ENCODE assay signal across 23 mouse cellular contexts in the genomic region with DNA sequence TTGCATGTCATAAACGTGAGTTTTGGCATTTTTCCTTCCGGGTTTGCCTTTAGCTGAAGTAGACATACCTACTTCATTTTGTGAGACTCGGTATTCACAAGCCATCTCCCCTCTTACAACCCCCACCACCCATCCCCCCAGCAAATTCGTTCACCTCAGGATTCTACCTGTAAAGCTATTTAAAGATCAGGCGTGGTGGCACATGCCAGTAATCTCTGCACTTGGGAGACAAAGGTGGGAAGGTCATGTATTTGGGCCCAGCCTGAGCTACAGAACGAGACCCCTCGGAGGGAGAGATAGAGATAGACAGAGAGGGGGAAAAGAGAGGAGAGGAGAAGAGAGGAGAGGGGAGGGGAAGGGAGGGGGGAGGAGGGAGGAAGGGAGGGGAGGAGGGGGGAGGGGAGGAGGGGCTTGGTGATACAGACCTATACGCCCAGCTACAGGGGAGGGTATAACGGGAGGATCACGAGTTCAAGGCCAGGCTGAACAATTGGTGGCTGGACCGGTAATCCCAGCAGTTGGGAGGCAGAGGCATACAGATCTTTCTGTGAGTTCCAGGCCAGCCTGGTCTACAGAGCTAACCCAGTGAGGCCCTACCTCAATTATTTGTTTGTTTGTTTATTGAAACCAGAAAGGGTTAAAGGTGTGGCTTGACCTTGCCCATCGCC.
DNase-seq lines count a peak whose midpoint lies in the region; ATAC-seq and TF ChIP-seq lines count a peak whose summit lies in the region.
"Had no signal": no experiment of that assay in that cellular context is flagged by ENCODE, and none has a peak within 500 bp of the region (broad histone marks: within the 10 kb centered on the region; RNA-seq: fewer than 3 reads in every experiment).

No protein-coding gene starts in this region.

- peak overlapping the region; percentile 42; the same call in 1 of the 2 replicates for H3K9ac ChIP-seq in ES-Bruce4 (ENCODE audit: low read depth, poor library complexity, severe bottlenecking)
- peak overlapping the region; percentile 56; the same call in 1 of the 2 replicates for H3K9ac ChIP-seq in ES-E14 (ENCODE audit: insufficient read depth, low read depth, low read length, poor library complexity, severe bottlenecking)
- no peak overlapping the region for H3K9ac ChIP-seq in forebrain, embryonic 15.5 days (replicated peaks)
- H3K9ac ChIP-seq: embryonic facial prominence, embryonic 13.5 days; embryonic facial prominence, embryonic 15.5 days; forebrain, embryonic 12.5 days; forebrain, postnatal 0 days had no signal

- no peak overlapping the region for H3K4me2 ChIP-seq in forebrain, embryonic 15.5 days (replicated peaks)
- H3K4me2 ChIP-seq: embryonic facial prominence, embryonic 13.5 days; embryonic facial prominence, embryonic 15.5 days; forebrain, embryonic 12.5 days had no signal

- H3K4me1 ChIP-seq in E14TG2a.4 (replicated peaks; ENCODE audit: low read depth, low read length) (peaks cover 89% of the 10 kb centered on the region), ES-Bruce4 (ENCODE audit: control insufficient read depth, insufficient read depth, low read length) (peaks cover 4% of the 10 kb centered on the region), ES-E14 (ENCODE audit: control insufficient read depth in 2 of 2, insufficient read depth in 2 of 2, low read length in 2 of 2, poor library complexity in 1 of 2) (peaks cover 20 to 31% of the 10 kb centered on the region in 2 experiments)
- H3K4me1 ChIP-seq in forebrain, embryonic 15.5 days, result no peaks in the 10 kb centered on the region
- H3K4me1 ChIP-seq in heart, embryonic 10.5 days, result peaks cover 26% of the 10 kb centered on the region
- H3K4me1 ChIP-seq: forebrain, embryonic 12.5 days had no signal

- in situ Hi-C loops in ES-E14 (cut with MboI; ENCODE audit: low sequenced_read_pairs in 2 of 2, unreplicated experiment in 2 of 2), result no loop called here

- H3K27ac ChIP-seq in ES-Bruce4 (ENCODE audit: insufficient read depth, low read length), result peak overlapping the region; percentile 80
- peak overlapping the region; percentile 90 for H3K27ac ChIP-seq in ES-E14 (ENCODE audit: insufficient read depth, low read depth, low read length, poor library complexity, severe bottlenecking)
- H3K27ac ChIP-seq in forebrain, embryonic 15.5 days (replicated peaks), result no peak overlapping the region
- H3K27ac ChIP-seq in heart, embryonic 10.5 days, result no peak overlapping the region
- H3K27ac ChIP-seq: embryonic facial prominence, embryonic 13.5 days; embryonic facial prominence, embryonic 15.5 days; forebrain, embryonic 10.5 days; forebrain, embryonic 12.5 days had no signal

- no peak for DNase-seq in ES-E14 (ENCODE audit: low read depth, low spot score)
- DNase-seq in ZHBTc4 (ENCODE audit: low read depth, low spot score), result peak; percentile 77
- DNase-seq in heart, embryonic 10.5 days (ENCODE audit: low spot score), result no peak
- DNase-seq in right cerebral cortex, postnatal 4 days, result no peak
- no peak for DNase-seq in layer of hippocampus, adult 11-12 months (ENCODE audit: low spot score)
- DNase-seq: adrenal gland, adult 8-10 months; adrenal gland, postnatal 36 days; cerebellum, adult 11-12 months; cerebellum, adult 2 months; cerebellum, adult 9-10 months; cerebellum, postnatal 10 days; cerebellum, postnatal 25 days; embryo, embryonic 11 days; forebrain, postnatal 0 days had no signal

- TF ChIP-seq EP300 in ES-Bruce4 (IDR thresholded peaks at IDR 0.05; ENCODE audit: insufficient read depth, low read depth, low read length), result peak; percentile 79; the same call in 1 of the 2 replicates

- TF ChIP-seq CTCF in E14TG2a.4 (conservative IDR thresholded peaks at IDR 0.05; ENCODE audit: low read length) (no peak), ES-Bruce4 (IDR thresholded peaks at IDR 0.05; ENCODE audit: low read depth, low read length) (no peak)

- no peak for TF ChIP-seq POLR2A in ES-Bruce4 (IDR thresholded peaks at IDR 0.05; ENCODE audit: insufficient read depth, low read length)

- H3K27me3 ChIP-seq in E14TG2a.4 (ENCODE audit: insufficient read depth, low read length) (no peaks in the 10 kb centered on the region), ES-Bruce4 (ENCODE audit: control insufficient read depth, insufficient read depth, low read length, poor library complexity, severe bottlenecking) (no peaks in the 10 kb centered on the region)
- no peaks in the 10 kb centered on the region for H3K27me3 ChIP-seq in forebrain, embryonic 15.5 days
- H3K27me3 ChIP-seq in heart, embryonic 10.5 days (ENCODE audit: insufficient read depth, poor library complexity, severe bottlenecking), result no peaks in the 10 kb centered on the region
- H3K27me3 ChIP-seq: embryonic facial prominence, embryonic 13.5 days; embryonic facial prominence, embryonic 15.5 days; forebrain, embryonic 12.5 days had no signal

- no peaks in the 10 kb centered on the region for H3K9me3 ChIP-seq in E14TG2a.4 (ENCODE audit: low read length)
- H3K9me3 ChIP-seq in ES-Bruce4 (replicated peaks; ENCODE audit: control insufficient read depth, insufficient read depth, low read length, poor library complexity, severe bottlenecking), result no peaks in the 10 kb centered on the region
- H3K9me3 ChIP-seq in ES-E14 (ENCODE audit: control insufficient read depth, insufficient read depth, low read depth, low read length), result no peaks in the 10 kb centered on the region
- no peaks in the 10 kb centered on the region for H3K9me3 ChIP-seq in forebrain, embryonic 15.5 days
- H3K9me3 ChIP-seq in heart, embryonic 10.5 days, result no peaks in the 10 kb centered on the region
- H3K9me3 ChIP-seq: embryonic facial prominence, embryonic 13.5 days; embryonic facial prominence, embryonic 15.5 days; forebrain, embryonic 10.5 days; forebrain, embryonic 12.5 days had no signal

- no peaks in the 10 kb centered on the region for H3K36me3 ChIP-seq in E14TG2a.4 (ENCODE audit: insufficient read depth, low read length)
- H3K36me3 ChIP-seq in ES-Bruce4 (ENCODE audit: control insufficient read depth, insufficient read depth, low read length, poor library complexity, severe bottlenecking), result no peaks in the 10 kb centered on the region
- H3K36me3 ChIP-seq in ES-E14 (ENCODE audit: control insufficient read depth, insufficient read depth, low read length, poor library complexity, severe bottlenecking), result no peaks in the 10 kb centered on the region
- no peaks in the 10 kb centered on the region for H3K36me3 ChIP-seq in forebrain, embryonic 15.5 days
- H3K36me3 ChIP-seq in heart, embryonic 10.5 days, result no peaks in the 10 kb centered on the region
- H3K36me3 ChIP-seq: embryonic facial prominence, embryonic 13.5 days; embryonic facial prominence, embryonic 15.5 days; forebrain, embryonic 10.5 days; forebrain, embryonic 12.5 days had no signal

- ATAC-seq in forebrain, embryonic 15.5 days (replicated peaks), result no peak
- ATAC-seq: forebrain, embryonic 14.5 days; forebrain, postnatal 0 days had no signal

- H3K4me3 ChIP-seq in E14TG2a.4 (replicated peaks; ENCODE audit: low read length), result peak overlapping the region; percentile 3; the same call in 1 of the 2 replicates
- peak overlapping the region; percentile 21; the same call in 1 of the 2 replicates for H3K4me3 ChIP-seq in ES-Bruce4 (ENCODE audit: low read depth, low read length)
- H3K4me3 ChIP-seq in ES-E14 (ENCODE audit: insufficient read depth in 1 of 2, low read depth in 1 of 2, low read length in 2 of 2, poor library complexity in 1 of 2, severe bottlenecking in 1 of 2), result peak overlapping the region; percentile 9 to 29; a peak in 3 of 4 replicates
- H3K4me3 ChIP-seq in forebrain, embryonic 15.5 days, result no peak overlapping the region
- H3K4me3 ChIP-seq in heart, embryonic 10.5 days, result no peak overlapping the region
- H3K4me3 ChIP-seq: embryonic facial prominence, embryonic 13.5 days; embryonic facial prominence, embryonic 15.5 days; erythroblast, embryonic 14.5 days; forebrain, embryonic 10.5 days; forebrain, embryonic 12.5 days had no signal

- 86% methylated on average over 12 of the region's 12 CpGs for WGBS in forebrain, embryonic 15.5 days
- 77% methylated on average over 12 of the region's 12 CpGs for WGBS in heart, embryonic 10.5 days

TF ChIP-seq in ES-E14, 5 proteins besides CTCF, POLR2A, EP300 and RAD21:
- no peak for TF ChIP-seq MAFK (IDR thresholded peaks at IDR 0.05; ENCODE audit: insufficient read depth, low read depth, low read length)
- TF ChIP-seq ZNF384 (IDR thresholded peaks at IDR 0.05; ENCODE audit: low read depth, low read length), result no peak
- no peak for TF ChIP-seq HCFC1 (IDR thresholded peaks at IDR 0.05; ENCODE audit: borderline replicate concordance, insufficient read depth, low read length)
- TF ChIP-seq CHD2 (IDR thresholded peaks at IDR 0.05; ENCODE audit: low read depth, low read length), result no peak
- no peak for TF ChIP-seq ZC3H11A (IDR thresholded peaks at IDR 0.05; ENCODE audit: borderline replicate concordance, low read depth, low read length)

Comparison
In these comparisons a context has a peak if more than half of its experiments do, and no peak if none do; other contexts are left out.
1. H3K4me3 ChIP-seq: peak in E14TG2a.4 (single experiment), ES-Bruce4 (single experiment) and ES-E14 (2 of 2); none in forebrain, embryonic 15.5 days (single experiment) and heart, embryonic 10.5 days (single experiment).
2. H3K27ac ChIP-seq: peak in ES-Bruce4 (single experiment) and ES-E14 (single experiment); none in forebrain, embryonic 15.5 days (single experiment) and heart, embryonic 10.5 days (single experiment).